Mouse (Mus musculus) intestine, embryonic 15.5 days (tissue): ENCODE measurements around the gene Cmc1. TPM values are rescaled to one million over a fixed set of nuclear protein-coding genes. Genes with fewer than 3 reads are reported as not detected.

Experiments used
- polyA plus RNA-seq: library from polyadenylated mRNA; unstranded; fragments of >200 nt; fragmentation: Nextera tagmentation; extraction: Ambion mirVana; gene quantifications from 2 replicates; pipeline ENCODE4 v1.2.1, GENCODE M21; 2015

Cmc1 gene
- polyA plus RNA-seq, 1 experiment from 2014 or later, result 68.7 TPM

Other genes starting within 250 kb of the Cmc1 start
- 80.8 and 81.3 TPM in 2 replicates for gene Azi2, start 109.7 kb downstream of the Cmc1 start, polyA plus RNA-seq